Mouse (Mus musculus) duodenum, adult 2 months (tissue): Measurements from ENCODE around the gene Gm13040. TPM values are rescaled to one million over a fixed set of nuclear protein-coding genes. Genes with fewer than 3 reads are reported as not detected.

Experiments used
- polyA plus RNA-seq: library from polyadenylated mRNA; depleted of rRNA; stranded (reverse); fragments of >200 nt; gene quantifications from 2 replicates; pipeline ENCODE4 v1.2.3, GENCODE M21; 2012; ENCODE audit warnings: low replicate concordance; rRNA removed

Gene Gm13040
- polyA plus RNA-seq: not detected in 2 replicates

GRCm38 (mm10) chr4:143535654-143536053 lies at the start of gene Gm13040:
Gene Gm13040, plus strand, starts transcription at chr4:143535954.

DNA sequence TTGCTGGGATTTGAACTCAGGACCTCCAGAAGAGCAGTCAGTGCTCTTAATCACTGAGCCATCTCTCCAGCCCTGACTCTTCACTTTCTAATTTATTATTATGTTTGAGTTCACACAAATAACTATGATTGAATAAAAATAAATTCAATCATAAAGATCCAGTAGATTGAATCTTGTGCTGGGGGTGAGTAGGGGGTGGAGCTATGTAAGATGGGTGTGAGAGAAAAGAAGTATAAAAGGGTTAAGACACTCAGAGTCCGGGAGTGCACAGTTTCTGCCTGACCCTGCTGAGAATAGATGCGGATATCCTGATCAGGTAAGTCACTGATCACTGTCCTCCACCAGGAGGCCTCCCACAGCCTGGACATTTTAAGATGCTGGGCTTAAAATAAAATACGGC lies 24.7 kb upstream of the Gm13040 start, which contains the start of gene Gm13043:
Gene Gm13043, plus strand, starts transcription at position 301 of the 400 bp plus-strand sequence.

GRCm38 (mm10) chr4:143551400-143551799 lies 15.6 kb downstream of the Gm13040 start, which contains the start of the genes BC080695 and Gm13057:
Gene BC080695, plus strand, starts transcription at chr4:143551700.
Gene Gm13057, plus strand, starts transcription at chr4:143551709.

Other genes with a start within 250 kb of the Gm13040 start
- gene Pdpn, start 236.4 kb upstream of the Gm13040 start, polyA plus RNA-seq: 0.77 and 1.6 TPM in 2 replicates
- gene Lrrc38, start 186.2 kb upstream of the Gm13040 start, polyA plus RNA-seq: not detected in 2 replicates
- not detected in 2 replicates for gene Pramel1, start 141.5 kb upstream of the Gm13040 start, polyA plus RNA-seq
- gene Pramef8, start 123.5 kb upstream of the Gm13040 start, polyA plus RNA-seq: 2.2 and 3.1 TPM in 2 replicates
- gene Oog4, start 85.6 kb upstream of the Gm13040 start, polyA plus RNA-seq: not detected in 2 replicates
- gene Gm13043, start 24.6 kb upstream of the Gm13040 start, polyA plus RNA-seq: not detected in 2 replicates
- gene BC080695, start 15.7 kb downstream of the Gm13040 start, polyA plus RNA-seq: not detected in 2 replicates
- not detected in 2 replicates for gene Gm13057, start 15.8 kb downstream of the Gm13040 start, polyA plus RNA-seq
- not detected in 2 replicates for gene Gm13083, start 79.0 kb downstream of the Gm13040 start, polyA plus RNA-seq
- not detected in 2 replicates for gene Gm13088, start 121.3 kb downstream of the Gm13040 start, polyA plus RNA-seq
- gene Gm13089, start 166.8 kb downstream of the Gm13040 start, polyA plus RNA-seq: not detected in 2 replicates
- not detected in 2 replicates for gene Gm13078, start 183.5 kb downstream of the Gm13040 start, polyA plus RNA-seq